Mouse (Mus musculus) bone marrow macrophage, adult 2 months (primary cell): ENCODE data around the gene Ulk3. TPM values are rescaled to one million over a fixed set of nuclear protein-coding genes. Genes with fewer than 3 reads are reported as not detected.

Experiments used
- H3K27ac ChIP-seq: 2 replicates; pipeline ENCODE4 v1.5.1; 2012; ENCODE audit warnings: low read depth, low read length; ENCODE audit not compliant: insufficient read depth
- H3K4me1 ChIP-seq: 2 replicates; pipeline ENCODE4 v1.6.1; 2012; ENCODE audit warnings: low read length; ENCODE audit not compliant: control insufficient read depth, insufficient read depth
- H3K4me3 ChIP-seq: 2 replicates; pipeline ENCODE4 v1.5.1; 2012; ENCODE audit warnings: mild to moderate bottlenecking, low read length, moderate library complexity; ENCODE audit not compliant: insufficient read depth
- CTCF ChIP-seq: IDR thresholded peaks from 2 replicates; pipeline ENCODE4 v1.5.1; 2012; ENCODE audit warnings: low read depth, mild to moderate bottlenecking, low read length, moderate library complexity
- POLR2A ChIP-seq: IDR thresholded peaks from 2 replicates; pipeline ENCODE4 v1.6.1; 2012; ENCODE audit warnings: mild to moderate bottlenecking, low read depth, low read length, borderline replicate concordance
- polyA plus RNA-seq: library from polyadenylated mRNA; stranded (reverse); fragments of >200 nt; gene quantifications from 2 replicates; pipeline ENCODE4 v1.2.4, GENCODE M21; 2012; ENCODE audit not compliant: missing spikeins, insufficient read depth, insufficient read length

The Ulk3 gene
- polyA plus RNA-seq, 1 experiment = 17.2 TPM

DNA sequence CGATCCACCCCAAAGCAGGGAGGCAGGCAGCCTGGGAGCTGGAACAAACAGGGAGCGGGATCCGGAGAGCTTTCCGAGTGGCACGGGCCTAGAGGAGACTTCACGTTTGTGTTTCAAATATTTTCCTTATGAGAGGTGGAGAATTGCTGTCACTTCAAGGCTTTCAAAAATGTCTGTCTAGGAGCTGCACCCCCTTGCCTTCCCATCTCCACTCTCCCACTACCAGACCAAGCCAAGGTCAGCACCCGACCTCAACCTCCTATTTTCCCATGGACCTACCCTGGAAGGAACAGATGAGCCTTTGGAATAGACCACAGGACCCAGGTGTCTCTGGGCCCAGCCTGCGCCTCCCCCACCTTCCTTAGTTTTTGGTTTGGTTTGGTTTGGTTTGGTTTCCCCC, 8.0 kb downstream of the Ulk3 start:
- TF ChIP-seq CTCF (no peak), POLR2A (no peak)
- H3K4me3 ChIP-seq = no peak overlapping the region
- H3K4me1 ChIP-seq = no peaks in the 10 kb centered on the region
- H3K27ac ChIP-seq = no peak overlapping the region

DNA sequence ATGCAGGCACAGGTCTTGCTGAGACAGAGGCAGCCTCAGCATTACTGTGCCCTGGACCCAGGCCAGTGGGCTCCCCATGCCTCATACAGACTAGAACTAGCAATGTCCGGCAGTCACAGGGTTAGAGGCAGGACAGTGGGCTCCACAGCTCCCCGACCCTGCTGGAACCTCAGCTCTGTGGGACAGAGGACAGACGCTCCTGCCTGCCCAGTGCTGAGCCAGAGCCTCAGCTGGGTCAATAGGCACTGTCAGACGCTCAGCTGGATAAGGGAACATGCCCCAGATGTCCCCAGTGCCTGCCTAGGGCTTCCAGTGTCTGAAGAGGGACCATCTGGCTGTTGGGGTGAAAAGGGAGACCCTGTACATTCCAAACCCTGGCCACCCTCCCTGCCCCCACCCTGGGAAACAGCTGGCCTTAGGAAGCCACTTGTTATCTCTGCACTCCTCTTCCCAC, 8.7 kb downstream of the Ulk3 start:
- H3K4me3 ChIP-seq = no peak overlapping the region
- TF ChIP-seq CTCF = no peak
- TF ChIP-seq POLR2A = no peak
- no peaks in the 10 kb centered on the region for H3K4me1 ChIP-seq
- H3K27ac ChIP-seq = no peak overlapping the region

DNA sequence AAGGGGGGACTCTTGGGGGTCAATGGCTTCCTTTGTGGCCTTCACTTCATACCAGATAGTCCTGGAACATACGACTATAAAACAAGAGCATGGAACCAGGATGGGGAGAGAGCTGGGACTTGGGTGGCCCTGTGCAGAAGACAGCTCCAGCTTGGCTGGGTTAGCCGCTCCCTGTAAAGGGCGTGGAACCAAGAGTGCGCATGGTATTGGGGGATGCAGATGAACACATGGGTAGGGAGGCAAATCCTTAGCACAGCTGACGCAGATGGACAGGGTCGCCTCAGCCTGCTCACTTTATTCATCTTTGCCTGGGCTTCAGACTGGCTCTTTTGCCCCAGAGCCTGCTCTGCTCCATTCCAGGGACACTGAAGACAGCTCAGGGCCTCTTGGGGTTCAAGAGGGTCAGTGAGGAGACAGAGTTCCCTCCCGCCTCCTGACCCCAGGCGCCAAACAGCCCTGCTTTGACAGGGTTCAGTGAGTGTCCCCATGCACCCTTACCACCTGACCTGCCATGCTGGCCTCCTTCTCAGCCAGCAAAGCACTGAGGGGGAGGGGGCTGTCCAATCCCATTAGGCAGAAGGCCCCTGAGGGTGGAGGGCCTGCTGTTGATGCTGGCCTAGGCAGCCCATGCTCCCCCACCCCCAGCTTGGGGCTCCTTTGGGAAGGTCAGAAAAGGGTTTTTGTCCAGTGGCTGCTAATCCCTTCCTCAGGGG, 9.8 kb downstream of the Ulk3 start:
- H3K4me1 ChIP-seq = no peaks in the 10 kb centered on the region
- TF ChIP-seq CTCF = no peak
- no peak for TF ChIP-seq POLR2A
- no peak overlapping the region for H3K27ac ChIP-seq
- no peak overlapping the region for H3K4me3 ChIP-seq

DNA sequence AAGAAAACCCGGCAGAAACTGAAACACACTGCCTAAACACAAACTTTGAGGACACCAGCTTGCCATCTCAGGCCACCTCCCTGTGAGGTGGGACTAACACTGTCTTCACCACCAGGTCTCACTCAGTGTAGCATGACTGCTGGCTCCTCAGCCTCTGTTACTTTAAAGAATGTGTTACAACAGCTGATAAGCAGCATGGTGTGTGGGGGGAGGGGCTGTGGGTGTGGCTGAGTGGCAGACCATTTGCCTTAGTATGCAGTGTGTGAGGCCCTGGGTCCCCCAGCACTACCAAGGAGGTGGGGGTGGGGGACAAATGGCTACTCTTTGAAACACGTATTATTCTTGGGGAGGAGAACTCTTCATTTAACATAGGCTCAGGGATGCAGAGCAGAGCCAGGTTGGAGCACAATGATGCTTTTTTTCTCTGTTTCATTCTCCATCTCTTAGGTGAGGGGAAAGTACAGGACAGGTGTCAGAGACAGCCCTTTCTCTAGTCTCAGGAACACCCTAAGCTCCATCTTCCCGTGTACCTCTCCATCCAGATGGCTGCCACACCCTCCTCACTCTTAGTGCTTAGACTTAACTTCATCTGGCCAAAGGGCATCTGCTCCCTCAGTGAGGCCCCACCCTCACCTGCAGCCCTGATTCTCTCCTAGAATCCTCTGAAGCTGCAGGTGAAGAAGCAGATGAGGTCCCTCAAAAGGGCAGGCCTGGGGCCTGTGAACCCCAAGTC, 11.5 kb downstream of the Ulk3 start:
- H3K27ac ChIP-seq = no peak overlapping the region
- no peak for TF ChIP-seq POLR2A
- no peak for TF ChIP-seq CTCF
- H3K4me1 ChIP-seq = no peaks in the 10 kb centered on the region
- no peak overlapping the region for H3K4me3 ChIP-seq

DNA sequence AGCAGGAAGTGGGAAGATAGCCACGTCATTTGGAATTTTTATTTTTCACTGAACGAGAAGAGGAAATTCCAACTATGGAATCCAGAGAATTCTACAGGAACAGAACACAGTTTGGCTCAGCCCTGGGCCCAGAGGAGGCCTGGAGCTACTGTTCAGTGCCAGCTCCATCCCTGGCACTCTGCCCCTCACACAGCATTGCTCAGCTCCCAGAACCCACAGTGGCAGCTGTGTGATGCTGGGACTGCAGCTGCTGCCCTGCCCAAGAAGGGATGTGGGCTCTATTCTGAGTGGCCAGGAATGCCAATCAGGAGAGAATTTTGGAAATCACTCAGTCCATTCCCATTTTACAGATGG, 12.1 kb downstream of the Ulk3 start:
- TF ChIP-seq POLR2A = no peak
- TF ChIP-seq CTCF = no peak
- Histone ChIP-seq H3K27ac (no peak overlapping the region), H3K4me3 (no peak overlapping the region), H3K4me1 (no peaks in the 10 kb centered on the region)

DNA sequence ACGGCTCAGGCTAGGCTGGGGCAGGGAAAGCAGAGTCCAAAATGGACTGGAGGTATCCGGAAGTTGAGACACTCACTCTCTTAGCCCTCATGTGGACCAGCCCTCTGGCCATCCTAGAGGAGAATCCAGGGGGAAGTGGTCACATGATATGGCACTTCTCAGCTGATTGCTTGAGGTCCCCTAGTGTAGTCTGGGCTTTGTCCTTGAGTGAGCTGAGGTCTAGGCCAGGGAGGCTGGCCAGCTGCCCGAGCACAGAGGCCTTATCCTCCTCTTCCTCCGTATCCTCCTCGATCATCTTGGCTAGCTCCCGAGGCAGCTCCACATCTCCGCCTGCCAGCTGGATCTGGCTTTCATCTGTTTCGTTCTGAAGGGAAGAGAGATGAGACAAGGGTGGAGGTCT, 12.8 kb downstream of the Ulk3 start:
- H3K27ac ChIP-seq = no peak overlapping the region
- no peak overlapping the region for H3K4me3 ChIP-seq
- no peak for TF ChIP-seq CTCF
- TF ChIP-seq POLR2A = no peak
- H3K4me1 ChIP-seq = no peaks in the 10 kb centered on the region

DNA sequence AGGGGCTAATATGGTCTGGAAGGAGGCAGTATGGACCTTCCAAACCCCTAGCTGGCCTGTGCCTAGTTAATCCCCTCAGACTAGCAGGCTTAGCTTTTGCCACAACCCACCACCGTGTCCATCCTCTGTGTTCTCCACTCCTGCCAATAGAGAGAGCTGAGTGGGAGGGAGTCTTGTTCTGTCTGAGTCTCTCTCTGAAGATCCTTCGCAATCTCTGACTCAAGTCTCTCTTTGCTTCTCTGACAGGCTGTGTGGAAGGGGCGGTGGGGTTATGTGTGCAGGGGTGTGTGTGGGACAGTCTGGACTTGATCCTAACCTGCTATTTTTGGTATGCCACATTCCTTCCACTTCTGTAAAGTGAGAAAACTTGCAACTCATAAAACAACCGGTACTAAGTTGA, 15.6 kb downstream of the Ulk3 start:
- no peak overlapping the region for H3K4me3 ChIP-seq
- no peak overlapping the region for H3K27ac ChIP-seq
- TF ChIP-seq POLR2A (no peak), CTCF (no peak)
- no peaks in the 10 kb centered on the region for H3K4me1 ChIP-seq

DNA sequence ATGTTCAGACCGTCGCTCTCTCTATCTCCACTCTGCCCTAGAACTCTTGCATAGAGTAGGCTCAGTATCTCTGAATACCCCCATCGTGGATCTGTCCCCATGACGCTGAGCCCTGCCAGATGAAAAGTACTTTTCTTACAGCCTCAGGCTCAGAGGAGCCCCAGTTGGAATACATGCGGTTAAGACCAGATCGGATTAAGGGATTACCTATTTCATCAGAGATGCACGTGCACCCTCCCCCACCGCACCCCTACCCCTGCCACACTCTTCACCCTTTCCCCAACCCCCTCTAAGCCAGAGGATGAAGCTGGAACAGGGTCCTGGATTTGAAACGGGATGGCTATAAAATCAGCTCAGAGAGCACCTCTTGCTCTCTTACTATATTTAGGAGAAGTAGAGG, 16.3 kb downstream of the Ulk3 start:
- no peak for TF ChIP-seq CTCF
- TF ChIP-seq POLR2A = no peak
- Histone ChIP-seq H3K4me1 (no peaks in the 10 kb centered on the region), H3K27ac (no peak overlapping the region), H3K4me3 (no peak overlapping the region)

DNA sequence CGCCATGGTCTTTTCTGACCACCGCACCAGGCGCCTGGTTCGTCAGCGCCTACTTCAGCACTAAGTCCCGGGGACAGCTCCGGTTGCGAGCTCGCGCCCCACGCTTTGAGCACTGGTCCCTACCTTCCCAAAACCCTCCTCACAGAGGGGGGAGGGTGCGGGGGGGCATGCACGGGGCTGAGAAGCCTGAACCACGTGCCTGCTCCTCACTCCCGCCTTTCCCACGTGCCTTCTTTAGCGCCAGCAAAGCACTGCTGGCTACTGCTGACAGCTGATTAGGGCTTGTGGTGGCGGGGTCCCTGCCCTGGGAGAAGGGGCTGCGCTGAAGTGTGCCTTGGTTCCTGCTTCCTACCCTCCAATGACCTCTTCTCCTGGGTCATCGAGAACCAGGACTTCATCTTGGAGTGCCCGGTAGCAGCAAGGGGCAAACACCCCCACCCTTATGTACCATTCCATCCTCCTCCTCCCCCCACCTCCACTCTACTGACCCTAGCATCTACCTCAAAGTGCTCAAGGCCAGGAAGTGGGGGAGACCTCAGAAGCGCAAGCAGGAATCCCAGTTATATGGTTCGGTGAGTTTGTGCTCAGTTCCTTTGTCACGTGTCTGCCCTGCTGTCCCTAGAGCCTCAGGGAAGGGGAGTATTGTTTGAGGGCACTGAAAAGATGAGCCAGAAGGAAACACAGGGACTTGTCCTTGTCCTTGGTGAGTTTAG, 17.0 kb downstream of the Ulk3 start, which contains the start of gene Cplx3:
Gene Cplx3 (minus strand): TSS at position 143 of the 713 bp plus-strand sequence.
- TF ChIP-seq POLR2A (no peak), CTCF (no peak)
- H3K4me3 ChIP-seq = no peak within 1 kb of the TSS
- H3K4me1 ChIP-seq = no peaks in the 10 kb centered on the region
- no peak within 1 kb of the TSS for H3K27ac ChIP-seq

DNA sequence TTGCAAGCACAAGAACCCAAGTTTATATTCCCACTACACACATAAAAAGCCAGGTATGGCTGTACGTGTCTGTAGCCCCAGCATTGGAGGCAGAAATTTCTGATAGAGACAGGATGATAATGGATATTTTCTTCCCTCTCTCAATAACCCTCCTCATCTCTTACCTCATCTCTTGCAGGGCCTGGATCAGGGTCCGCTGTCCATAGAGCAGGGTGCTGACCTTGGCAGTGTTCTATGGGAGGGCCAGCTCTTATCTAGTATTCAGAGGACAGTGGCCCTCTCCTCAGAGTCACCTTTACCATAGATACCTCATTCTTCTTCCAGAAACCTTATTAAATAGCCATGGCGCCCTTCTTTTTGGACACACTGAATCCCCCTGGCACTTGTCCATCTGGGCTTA, 20.6 kb downstream of the Ulk3 start:
- H3K27ac ChIP-seq = no peak overlapping the region
- TF ChIP-seq POLR2A = no peak
- no peak for TF ChIP-seq CTCF
- H3K4me1 ChIP-seq = no peaks in the 10 kb centered on the region
- no peak overlapping the region for H3K4me3 ChIP-seq
